Mouse (Mus musculus): ENCODE results near the gene Hbb-y.
"Not testable (repeated sequence)": the region's sequence is repeated elsewhere in the genome, so short reads cannot be mapped to it uniquely, and the experiment has no call there.

The Hbb-y gene

GRCm38 (mm10) chr7:103824597-103824996 lies 28.4 kb downstream of the Hbb-y start:
- in situ Hi-C loops (cut with MboI; ENCODE audit: low pct_unique_long_range_greater_than_20kb in 1 of 2, low sequenced_read_pairs in 2 of 2, unreplicated experiment in 1 of 2), result no loop called here

GRCm38 (mm10) chr7:103815085-103815484 lies 37.9 kb downstream of the Hbb-y start:
- in situ Hi-C loops (cut with MboI; ENCODE audit: low pct_unique_long_range_greater_than_20kb in 1 of 2, low sequenced_read_pairs in 2 of 2, unreplicated experiment in 1 of 2), result not testable (repeated sequence)

GRCm38 (mm10) chr7:103813766-103814165 lies 39.2 kb downstream of the Hbb-y start, which contains the start of gene Hbb-bt:
TSS of gene Hbb-bt (minus strand) at chr7:103813996.
- in situ Hi-C loops (cut with MboI; ENCODE audit: low pct_unique_long_range_greater_than_20kb in 1 of 2, low sequenced_read_pairs in 2 of 2, unreplicated experiment in 1 of 2), result no loop called here

GRCm38 (mm10) chr7:103813152-103813551 lies 39.9 kb downstream of the Hbb-y start:
- in situ Hi-C loops (cut with MboI; ENCODE audit: low pct_unique_long_range_greater_than_20kb in 1 of 2, low sequenced_read_pairs in 2 of 2, unreplicated experiment in 1 of 2), result not testable (repeated sequence)

- in situ Hi-C loops (cut with MboI; ENCODE audit: low pct_unique_long_range_greater_than_20kb in 1 of 2, low sequenced_read_pairs in 2 of 2, unreplicated experiment in 1 of 2), result no loop called here
Observed at GRCm38 (mm10) chr7:103812174-103812573, 40.8 kb downstream of the Hbb-y start.

- in situ Hi-C loops (cut with MboI; ENCODE audit: low pct_unique_long_range_greater_than_20kb in 1 of 2, low sequenced_read_pairs in 2 of 2, unreplicated experiment in 1 of 2), result no loop called here
Observed at GRCm38 (mm10) chr7:103811223-103811845, 41.7 kb downstream of the Hbb-y start.

- in situ Hi-C loops (cut with MboI; ENCODE audit: low pct_unique_long_range_greater_than_20kb in 1 of 2, low sequenced_read_pairs in 2 of 2, unreplicated experiment in 1 of 2), result no loop called here
Observed at GRCm38 (mm10) chr7:103810746-103811145, 42.3 kb downstream of the Hbb-y start.

- in situ Hi-C loops (cut with MboI; ENCODE audit: low pct_unique_long_range_greater_than_20kb in 1 of 2, low sequenced_read_pairs in 2 of 2, unreplicated experiment in 1 of 2), result no loop called here
Observed at GRCm38 (mm10) chr7:103810296-103810695, 42.7 kb downstream of the Hbb-y start.

- in situ Hi-C loops (cut with MboI; ENCODE audit: low pct_unique_long_range_greater_than_20kb in 1 of 2, low sequenced_read_pairs in 2 of 2, unreplicated experiment in 1 of 2), result no loop called here
Observed at GRCm38 (mm10) chr7:103809801-103810155, 43.2 kb downstream of the Hbb-y start.

GRCm38 (mm10) chr7:103808971-103809800 lies 43.8 kb downstream of the Hbb-y start:
- in situ Hi-C loops (cut with MboI; ENCODE audit: low pct_unique_long_range_greater_than_20kb in 1 of 2, low sequenced_read_pairs in 2 of 2, unreplicated experiment in 1 of 2), result no loop called here

- in situ Hi-C loops (cut with MboI; ENCODE audit: low pct_unique_long_range_greater_than_20kb in 1 of 2, low sequenced_read_pairs in 2 of 2, unreplicated experiment in 1 of 2), result not testable (repeated sequence)
Observed at GRCm38 (mm10) chr7:103808120-103808519, 44.9 kb downstream of the Hbb-y start.

GRCm38 (mm10) chr7:103806856-103807255 lies 46.2 kb downstream of the Hbb-y start:
- in situ Hi-C loops (cut with MboI; ENCODE audit: low pct_unique_long_range_greater_than_20kb in 1 of 2, low sequenced_read_pairs in 2 of 2, unreplicated experiment in 1 of 2), result no loop called here

Measured in mouse embryonic stem cell (cell line).